Mouse (Mus musculus) layer of hippocampus, adult 9-11 months (tissue): ENCODE results near the gene Ppp1r2.

Experiments
- DNase-seq: peaks from one replicate; pipeline ENCODE4 v3.0.0; 2022

Ppp1r2 gene

DNA sequence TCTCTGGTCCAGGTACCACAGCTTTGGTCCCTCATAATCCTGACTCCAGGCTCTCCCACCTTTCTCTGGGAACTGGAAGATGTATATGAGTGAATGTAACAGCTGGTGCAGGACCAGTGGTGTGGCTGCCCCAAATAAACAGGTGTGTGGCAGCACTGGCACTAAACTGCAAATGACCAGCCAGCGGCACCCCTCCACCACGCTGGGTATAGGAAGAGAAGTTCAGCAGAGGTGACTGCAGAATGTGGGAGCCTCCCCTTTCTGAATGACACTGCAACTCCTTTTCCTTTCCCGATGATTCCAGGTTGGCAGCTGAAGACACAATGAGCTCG, 41.9 kb downstream of the Ppp1r2 start:
- DNase-seq: no peak

DNA sequence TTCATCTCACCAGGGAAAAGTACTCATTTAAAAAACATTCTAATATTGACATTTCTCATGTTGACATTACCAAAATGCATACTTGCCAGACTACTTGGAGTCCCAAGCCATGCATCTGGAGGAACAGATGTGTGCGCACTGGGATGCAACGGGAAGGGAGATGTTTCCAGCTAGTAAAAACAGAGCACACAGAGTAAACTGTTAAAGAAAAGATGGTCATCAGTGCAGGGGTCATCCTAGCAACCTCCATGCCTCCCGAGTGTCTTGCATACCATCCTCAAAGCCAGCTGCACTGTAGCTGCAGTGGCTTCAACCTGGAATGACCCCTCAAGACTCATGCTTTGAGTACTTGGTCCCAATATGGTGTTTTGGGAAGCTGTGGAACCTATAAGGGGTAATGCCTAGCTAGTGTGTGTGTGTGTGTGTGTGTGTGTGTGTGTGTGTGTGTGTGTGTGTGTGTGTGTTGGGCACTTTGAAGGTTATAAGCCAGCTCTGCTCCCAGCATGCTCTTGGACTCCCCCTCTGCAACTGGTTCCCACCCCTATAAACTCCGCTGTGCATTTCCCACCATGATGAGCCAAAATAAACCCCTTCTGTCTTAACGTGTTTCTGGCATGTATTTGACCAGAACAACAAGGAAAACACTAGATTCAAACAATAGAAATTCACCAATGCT, 42.4 kb downstream of the Ppp1r2 start:
- DNase-seq: no peak

DNA sequence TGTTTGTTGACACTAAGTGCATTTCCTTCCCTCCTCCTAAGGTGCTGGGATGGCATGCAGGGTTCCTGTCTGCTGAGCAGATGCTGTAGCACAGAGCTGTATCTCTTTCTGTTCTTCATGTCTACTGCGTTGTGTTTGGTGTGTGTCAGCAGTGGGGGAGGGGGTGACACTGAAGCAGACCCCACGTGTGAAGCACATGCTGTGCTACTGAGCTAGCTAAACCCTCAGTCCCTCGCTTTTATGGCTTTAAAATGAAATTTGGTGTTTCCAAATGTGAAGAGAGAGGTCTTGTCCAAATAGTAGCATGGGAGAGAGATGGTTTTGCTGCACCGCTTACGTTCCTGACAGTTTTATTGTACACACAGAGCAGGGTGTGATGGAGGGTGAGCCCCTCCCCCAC, 43.5 kb downstream of the Ppp1r2 start:
- DNase-seq: no peak

DNA sequence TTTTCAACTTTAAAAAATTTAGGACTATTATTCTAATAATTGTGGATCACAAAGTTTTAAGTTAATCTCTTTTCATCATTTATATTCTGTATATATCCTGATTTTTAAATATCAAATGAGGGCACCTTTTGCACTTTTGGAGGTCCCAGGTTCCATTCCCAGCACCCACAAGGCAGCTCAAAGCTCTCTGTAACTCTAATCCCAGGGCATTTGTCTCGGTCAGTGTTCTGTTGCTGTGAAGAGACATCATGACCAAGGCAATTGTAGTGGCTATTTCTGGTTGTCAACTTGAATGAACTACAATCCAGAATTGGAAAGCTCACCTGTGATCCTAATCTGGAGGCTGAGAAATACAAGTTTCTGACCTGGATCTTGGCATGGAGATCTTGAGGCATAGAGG, 47.3 kb downstream of the Ppp1r2 start:
- no peak for DNase-seq

DNA sequence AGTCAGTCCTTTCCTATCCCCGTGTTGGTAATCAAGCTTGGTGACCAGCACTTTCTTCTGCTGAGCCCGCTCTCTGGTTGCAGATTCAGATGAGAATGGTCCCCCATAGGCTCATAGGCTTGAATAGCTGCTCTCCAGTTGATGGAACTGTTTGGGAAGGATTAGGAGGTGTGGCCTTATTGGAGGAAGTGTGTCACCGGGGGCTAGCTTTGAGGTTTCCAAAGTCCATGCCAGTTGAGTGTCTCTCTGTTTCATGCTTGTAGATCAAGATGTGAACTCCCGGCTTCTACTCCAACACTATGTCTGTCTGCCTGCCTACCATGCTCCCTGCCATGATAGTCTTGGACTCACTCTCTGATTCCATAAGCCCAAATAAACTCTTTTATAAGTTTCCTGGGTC, 59.8 kb downstream of the Ppp1r2 start:
- no peak for DNase-seq

DNA sequence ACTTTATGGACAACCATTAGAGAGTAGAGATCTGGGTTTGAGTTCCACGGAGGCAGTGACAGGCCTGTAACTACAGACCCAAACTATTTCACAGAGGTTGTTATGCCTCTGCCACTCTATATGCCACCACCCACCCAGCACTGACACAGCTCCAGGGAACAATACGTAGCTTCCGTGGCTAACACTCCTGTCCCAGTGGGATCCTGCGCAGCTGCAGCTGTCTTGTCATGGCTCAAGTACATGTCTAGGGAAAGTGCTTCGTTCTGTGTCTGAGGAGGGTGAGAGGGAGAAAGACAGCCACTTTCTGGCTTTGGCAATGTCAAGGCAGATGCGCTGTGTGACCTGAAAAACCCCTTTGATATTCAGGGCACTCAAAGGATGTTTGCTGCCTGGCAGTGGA, 61.6 kb downstream of the Ppp1r2 start:
- DNase-seq: no peak

DNA sequence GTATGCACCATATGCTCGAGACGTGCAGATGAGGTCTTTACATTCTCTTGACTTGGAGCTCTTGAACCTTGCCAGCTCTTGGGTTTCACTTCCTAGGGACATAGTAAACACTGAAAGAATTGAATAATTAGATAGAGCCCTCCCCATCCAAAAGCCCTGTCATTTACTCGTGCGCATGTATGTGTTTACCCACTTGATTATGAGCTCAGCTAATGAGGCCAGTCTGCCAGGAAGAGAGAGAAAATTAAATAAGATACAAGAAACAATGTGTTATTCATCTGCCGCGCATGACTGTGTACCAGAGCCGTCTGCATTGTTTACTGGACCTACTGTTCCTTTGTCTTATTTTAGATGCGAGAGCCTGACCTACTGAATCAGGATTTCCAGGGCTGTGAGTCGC, 63.6 kb downstream of the Ppp1r2 start:
- no peak for DNase-seq

DNA sequence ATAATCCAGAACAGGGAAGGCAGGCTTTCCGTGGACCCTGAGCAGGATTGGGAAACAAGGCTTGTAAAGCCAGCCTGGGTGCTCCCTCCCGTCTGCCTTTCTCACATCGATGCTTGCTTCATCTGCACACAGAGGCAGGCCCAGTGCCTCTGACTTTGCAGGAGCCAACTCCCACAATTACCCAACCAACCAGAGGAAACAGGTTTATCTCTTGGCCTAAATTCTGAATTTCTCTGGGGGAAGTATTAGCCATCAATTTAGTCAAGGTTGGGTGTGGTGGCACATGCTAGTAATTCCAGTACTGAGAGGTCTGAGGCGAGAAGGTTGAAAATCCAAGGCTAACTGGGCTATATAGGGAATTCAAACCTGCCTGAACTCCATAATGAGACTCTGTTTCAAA, 64.6 kb downstream of the Ppp1r2 start:
- no peak for DNase-seq

DNA sequence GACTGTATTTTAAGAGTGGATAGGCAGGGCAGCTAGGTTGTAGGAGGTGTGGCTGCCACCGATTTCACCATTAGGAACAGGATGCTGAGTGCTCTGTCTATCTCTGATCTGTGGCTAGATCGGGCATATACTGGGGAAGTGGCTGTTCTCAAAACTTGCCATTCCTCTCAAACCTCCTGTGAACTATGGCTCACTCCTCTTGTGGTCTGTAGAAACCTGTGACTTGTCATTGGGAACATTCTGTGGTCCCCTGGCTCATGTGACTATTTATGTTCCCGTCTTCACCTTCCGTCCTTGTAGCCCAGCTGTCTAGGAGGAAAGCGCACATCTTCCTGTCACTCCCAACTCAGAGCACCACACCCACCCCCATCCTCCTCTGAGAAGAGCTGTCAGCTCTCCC, 65.2 kb downstream of the Ppp1r2 start:
- DNase-seq: no peak

DNA sequence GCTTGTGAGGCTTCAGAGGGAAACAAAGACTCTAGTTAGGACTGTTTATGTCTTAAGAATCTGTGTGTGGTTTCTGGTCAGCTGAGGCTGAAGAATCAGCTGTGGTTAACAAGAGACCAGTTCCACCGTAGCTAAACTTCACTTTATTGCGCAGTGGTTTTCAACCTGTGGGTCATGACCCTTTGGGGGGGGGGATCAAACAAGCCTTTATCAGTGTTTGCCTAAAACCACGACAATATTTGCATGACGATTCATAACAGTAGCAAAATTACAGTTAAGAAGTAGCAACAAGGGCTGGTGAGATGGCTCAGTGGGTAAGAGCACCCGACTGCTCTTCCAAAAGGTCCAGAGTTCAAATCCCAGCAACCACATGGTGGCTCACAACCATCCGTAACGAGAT, 69.4 kb downstream of the Ppp1r2 start:
- DNase-seq: no peak

DNA sequence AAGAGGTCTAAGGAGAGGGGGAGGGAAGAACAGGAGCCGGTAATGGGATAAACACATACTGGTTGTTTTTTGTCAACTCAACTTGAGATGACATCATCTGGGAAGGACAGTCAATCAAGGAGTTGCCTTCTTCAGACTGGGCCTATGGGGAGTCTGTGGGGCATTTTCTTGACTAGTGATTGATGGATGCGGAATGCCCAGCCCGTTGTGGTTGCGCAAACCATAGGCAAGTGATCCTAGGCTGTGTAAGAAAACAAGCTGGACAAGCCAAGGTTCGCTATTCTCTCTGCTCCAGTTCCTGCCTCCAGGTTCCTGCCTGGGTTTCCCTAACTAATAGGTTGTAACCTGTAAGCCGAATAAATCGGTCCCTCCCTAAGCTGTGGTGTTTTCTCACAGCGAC, 69.9 kb downstream of the Ppp1r2 start:
- no peak for DNase-seq

DNA sequence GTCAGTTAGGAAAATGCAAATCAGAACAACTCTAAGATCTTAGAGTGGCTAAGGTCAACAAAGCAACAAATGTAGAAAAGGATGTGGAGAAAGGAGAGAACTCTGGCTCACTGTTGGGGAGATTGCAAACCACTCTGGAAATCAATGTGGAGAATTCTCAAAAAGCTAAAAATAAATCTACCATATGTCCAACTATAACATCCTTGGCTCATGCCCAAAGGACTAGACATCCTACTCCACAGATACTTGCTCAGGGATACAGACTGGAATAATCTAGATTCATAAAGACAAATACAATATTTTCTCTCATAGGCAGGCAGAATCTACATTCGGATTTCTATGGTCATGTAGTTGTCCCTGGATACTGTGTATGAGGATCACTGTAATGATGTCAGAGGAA, 70.9 kb downstream of the Ppp1r2 start:
- no peak for DNase-seq

DNA sequence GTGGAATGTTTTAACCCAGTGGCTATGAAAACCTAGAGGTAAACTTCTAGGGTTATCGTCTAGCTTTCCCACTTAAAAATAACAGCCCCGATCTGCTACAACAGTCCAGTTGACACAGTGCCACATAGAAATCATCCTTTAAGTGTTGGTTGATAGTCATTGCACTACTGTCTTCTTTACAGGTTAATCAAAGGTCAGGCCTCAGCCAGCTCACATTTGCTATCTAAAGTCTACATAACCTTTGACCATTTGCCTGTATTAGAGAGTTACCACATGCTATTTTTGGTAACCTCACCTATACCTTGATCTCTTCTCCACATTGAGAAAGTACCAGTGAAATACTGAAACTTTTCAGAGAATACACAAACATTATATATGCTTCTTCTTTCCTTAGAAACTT, 73.4 kb downstream of the Ppp1r2 start:
- no peak for DNase-seq
